Comparison of ENCODE assay signal across 8 mouse cellular contexts in genomic region chr12:29937851-29938375, GRCm38 (mm10). TPM values are rescaled to one million over a fixed set of nuclear protein-coding genes. Genes with fewer than 3 reads are reported as not detected.
DNase-seq lines count a peak whose midpoint lies in the region; ATAC-seq lines count a peak whose summit lies in the region.

No protein-coding gene starts in this region.

- H3K9ac ChIP-seq in embryonic facial prominence, embryonic 14.5 days (ENCODE audit: low read depth, low read length) = peak overlapping the region; percentile 95
- peak overlapping the region; percentile 81 for H3K9ac ChIP-seq in heart, embryonic 11.5 days (ENCODE audit: low read depth, low read length)
- peak overlapping the region; percentile 89 for H3K9ac ChIP-seq in kidney, embryonic 15.5 days
- H3K9ac ChIP-seq in liver, embryonic 12.5 days = peak overlapping the region; percentile 57
- peak overlapping the region; percentile 92 for H3K9ac ChIP-seq in neural tube, embryonic 13.5 days

- WGBS in embryonic facial prominence, embryonic 14.5 days = 0% methylated on average over 9 of the region's 49 CpGs
- WGBS in heart, embryonic 11.5 days (ENCODE audit: insufficient replicate concordance) = under 1% methylated on average over 38 of the region's 49 CpGs
- WGBS in kidney, embryonic 15.5 days = 0% methylated on average over 47 of the region's 49 CpGs
- under 1% methylated on average over 37 of the region's 49 CpGs for WGBS in liver, embryonic 12.5 days (ENCODE audit: insufficient replicate concordance)
- WGBS in neural tube, embryonic 13.5 days = under 1% methylated on average over 49 of the region's 49 CpGs

- no peaks in the 10 kb centered on the region for H3K27me3 ChIP-seq in embryonic facial prominence, embryonic 14.5 days (replicated peaks; ENCODE audit: control insufficient read depth, insufficient read depth, low read length)
- 0 out of 2 replicates have a peak, but pooled peaks cover under 1% of the 10 kb centered on the region for H3K27me3 ChIP-seq in heart, embryonic 11.5 days (ENCODE audit: control insufficient read depth, insufficient read depth, low read length)
- H3K27me3 ChIP-seq in kidney, embryonic 15.5 days = no peaks in the 10 kb centered on the region
- H3K27me3 ChIP-seq in liver, embryonic 12.5 days (replicated peaks) = peaks cover 41% of the 10 kb centered on the region
- H3K27me3 ChIP-seq in neural tube, embryonic 13.5 days = no peaks in the 10 kb centered on the region

- peak overlapping the region; percentile 91 for H3K27ac ChIP-seq in embryonic facial prominence, embryonic 14.5 days (replicated peaks; ENCODE audit: low read depth, low read length)
- H3K27ac ChIP-seq in heart, embryonic 11.5 days (ENCODE audit: low read depth, low read length) = peak overlapping the region; percentile 78
- H3K27ac ChIP-seq in kidney, embryonic 15.5 days = peak overlapping the region; percentile 92
- peak overlapping the region; percentile 56 for H3K27ac ChIP-seq in liver, embryonic 12.5 days
- H3K27ac ChIP-seq in neural tube, embryonic 13.5 days (replicated peaks) = peak overlapping the region; percentile 92

- H3K4me3 ChIP-seq in embryonic facial prominence, embryonic 14.5 days (ENCODE audit: low read depth, low read length) = peak overlapping the region; percentile 87
- peak overlapping the region; percentile 67 for H3K4me3 ChIP-seq in heart, embryonic 11.5 days (ENCODE audit: low read depth, low read length)
- H3K4me3 ChIP-seq in kidney, embryonic 15.5 days (replicated peaks) = peak overlapping the region; percentile 87
- peak overlapping the region; percentile 56 for H3K4me3 ChIP-seq in liver, embryonic 12.5 days
- peak overlapping the region; percentile 82 for H3K4me3 ChIP-seq in neural tube, embryonic 13.5 days

- no peak for ATAC-seq in cerebellum, adult (ENCODE audit: insufficient number of reproducible peaks, low FRiP score, low TSS enrichment)
- peak; percentile 90 for ATAC-seq in embryonic facial prominence, embryonic 14.5 days (ENCODE audit: low read depth)
- ATAC-seq in heart, embryonic 11.5 days (replicated peaks; ENCODE audit: insufficient number of reproducible peaks, low FRiP score, low TSS enrichment) = peak; percentile 77
- ATAC-seq in kidney, embryonic 15.5 days (replicated peaks; ENCODE audit: low FRiP score) = peak; percentile 92
- ATAC-seq in liver, embryonic 12.5 days = peak; percentile 47; the same call in 1 of the 2 replicates
- peak; percentile 93 for ATAC-seq in neural tube, embryonic 13.5 days (ENCODE audit: low read depth)

- DNase-seq in cerebellum, postnatal 4 days (ENCODE audit: low spot score in 2 of 2) = peak; percentile 35 to 66
- peak; percentile 90 for DNase-seq in embryonic facial prominence, embryonic 14.5 days (ENCODE audit: low spot score)
- peak; percentile 15 to 40 for DNase-seq in urinary bladder, postnatal 36 days (ENCODE audit: low spot score in 2 of 2)

- peak overlapping the region; percentile 81 for H3K4me2 ChIP-seq in embryonic facial prominence, embryonic 14.5 days (ENCODE audit: low read depth, low read length)
- peak overlapping the region; percentile 81 for H3K4me2 ChIP-seq in heart, embryonic 11.5 days
- H3K4me2 ChIP-seq in kidney, embryonic 15.5 days = peak overlapping the region; percentile 69
- H3K4me2 ChIP-seq in liver, embryonic 12.5 days = peak overlapping the region; percentile 63
- peak overlapping the region; percentile 83 for H3K4me2 ChIP-seq in neural tube, embryonic 13.5 days

- H3K9me3 ChIP-seq in embryonic facial prominence, embryonic 14.5 days (ENCODE audit: control insufficient read depth, low read length) = no peaks in the 10 kb centered on the region
- H3K9me3 ChIP-seq in heart, embryonic 11.5 days (replicated peaks; ENCODE audit: control insufficient read depth, low read length) = no peaks in the 10 kb centered on the region
- H3K9me3 ChIP-seq in kidney, embryonic 15.5 days (replicated peaks) = no peaks in the 10 kb centered on the region
- H3K9me3 ChIP-seq in liver, embryonic 12.5 days (replicated peaks) = no peaks in the 10 kb centered on the region
- H3K9me3 ChIP-seq in neural tube, embryonic 13.5 days = no peaks in the 10 kb centered on the region

- H3K4me1 ChIP-seq in embryonic facial prominence, embryonic 14.5 days (ENCODE audit: control insufficient read depth, insufficient read depth, low read length) = peaks cover 22% of the 10 kb centered on the region
- H3K4me1 ChIP-seq in heart, embryonic 11.5 days (ENCODE audit: control insufficient read depth, insufficient read depth, low read length) = peaks cover 33% of the 10 kb centered on the region
- H3K4me1 ChIP-seq in kidney, embryonic 15.5 days = peaks cover 39% of the 10 kb centered on the region
- no peaks in the 10 kb centered on the region for H3K4me1 ChIP-seq in liver, embryonic 12.5 days
- peaks cover 45% of the 10 kb centered on the region for H3K4me1 ChIP-seq in neural tube, embryonic 13.5 days (replicated peaks)

- H3K36me3 ChIP-seq in embryonic facial prominence, embryonic 14.5 days (ENCODE audit: control insufficient read depth, insufficient read depth, low read length) = 0 out of 2 replicates have a peak, but pooled peaks cover 3% of the 10 kb centered on the region
- no peaks in the 10 kb centered on the region for H3K36me3 ChIP-seq in heart, embryonic 11.5 days (ENCODE audit: control insufficient read depth, insufficient read depth, low read length)
- H3K36me3 ChIP-seq in kidney, embryonic 15.5 days = peaks cover 4% of the 10 kb centered on the region; the same call in 1 of the 2 replicates
- no peaks in the 10 kb centered on the region for H3K36me3 ChIP-seq in liver, embryonic 12.5 days
- 0 out of 2 replicates have a peak, but pooled peaks cover 11% of the 10 kb centered on the region for H3K36me3 ChIP-seq in neural tube, embryonic 13.5 days

RNA-seq across cellular contexts. Expression of gene Pxdn, which starts 0.5 kb away (rescaled TPM):
- 128 and 139 TPM in 2 replicates for polyA plus RNA-seq in embryonic facial prominence, embryonic 14.5 days (2014; fragmentation: Nextera tagmentation; extraction: Ambion mirVana)
- polyA plus RNA-seq in heart, embryonic 11.5 days (2014; fragmentation: Nextera tagmentation; extraction: Ambion mirVana) = 83.7 and 115 TPM in 2 replicates
- polyA plus RNA-seq in kidney, embryonic 15.5 days (2015; fragmentation: Nextera tagmentation; extraction: Ambion mirVana) = 87.6 and 100.0 TPM in 2 replicates
- polyA plus RNA-seq in liver, embryonic 12.5 days (2016; fragmentation: Nextera tagmentation; extraction: Ambion mirVana) = 13.9 and 14.6 TPM in 2 replicates
- 48.8 and 58.5 TPM in 2 replicates for polyA plus RNA-seq in neural tube, embryonic 13.5 days (2015; fragmentation: Nextera tagmentation; extraction: Ambion mirVana)

Comparison
In these comparisons a context has a peak if more than half of its experiments do, and no peak if none do; other contexts are left out.
1. DNase-seq: peak in every context shown above with its lines; median percentile 90 in embryonic facial prominence, embryonic 14.5 days; 50 in cerebellum, postnatal 4 days; 28 in urinary bladder, postnatal 36 days.